Mouse (Mus musculus): ENCODE data around the gene Atxn7.

Gene Atxn7

GRCm38 (mm10) chr14:14120230-14121096 is 159.2 kb downstream of the Atxn7 start, which contains the start of gene Psmd6:
Gene Psmd6, minus strand, starts transcription at chr14:14120984.
- peak; percentile 86 for DNase-seq (ENCODE audit: extremely low spot score)

Data from embryo, embryonic 9.5 days (tissue).